Mouse (Mus musculus): ENCODE measurements at regions not wholly inside any gene's neighbourhood (a gene's known extent, or its start where the extent isn't known, plus 50 kb on each side); places are given as distances from the start of the nearest gene placed in this dataset.
"Not testable (repeated sequence)": the region's sequence is repeated elsewhere in the genome, so short reads cannot be mapped to it uniquely, and the experiment has no call there.

DNA sequence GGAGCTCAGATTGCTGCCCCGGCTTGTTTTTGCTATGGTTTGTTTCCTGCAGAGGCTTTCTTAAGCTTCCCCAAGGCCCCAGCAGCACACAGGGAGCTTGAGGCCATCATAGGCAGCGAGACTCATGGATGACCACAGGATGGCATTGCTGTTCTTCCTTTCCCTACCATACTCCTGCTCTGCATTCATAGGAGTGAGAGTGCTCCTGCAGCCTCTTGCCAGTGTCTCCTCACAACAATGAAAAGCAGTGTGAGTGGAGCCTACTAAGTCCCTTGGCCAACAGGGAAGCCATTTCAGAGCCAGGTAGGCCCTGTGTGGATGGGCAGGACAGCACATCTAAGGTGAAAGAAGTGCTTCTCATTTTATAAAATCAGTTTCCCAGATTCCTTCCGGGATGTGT, 391.6 kb upstream of the Stxbp6 start:
- H3K4me1 ChIP-seq (replicated peaks) = no peaks in the 10 kb centered on the region
- H3K9me3 ChIP-seq = no peaks in the 10 kb centered on the region
- no peak overlapping the region for H3K4me2 ChIP-seq (replicated peaks)
- no peaks in the 10 kb centered on the region for H3K36me3 ChIP-seq
- H3K27ac ChIP-seq = no peak overlapping the region
- no peak overlapping the region for H3K4me3 ChIP-seq (replicated peaks)
- WGBS = 66% methylated on average over 3 of the region's 3 CpGs
- ATAC-seq = no peak
- H3K9ac ChIP-seq = no peak overlapping the region
- no peaks in the 10 kb centered on the region for H3K27me3 ChIP-seq (replicated peaks)

- Histone ChIP-seq H3K36me3 (no peaks in the 10 kb centered on the region), H3K9ac (no peak overlapping the region), H3K4me3 (replicated peaks) (no peak overlapping the region), H3K9me3 (no peaks in the 10 kb centered on the region), H3K4me2 (replicated peaks) (no peak overlapping the region), H3K27ac (no peak overlapping the region), H3K4me1 (replicated peaks) (no peaks in the 10 kb centered on the region), H3K27me3 (replicated peaks) (no peaks in the 10 kb centered on the region)
- ATAC-seq = no peak
- WGBS = 72% methylated on average over 2 of the region's 2 CpGs
Measured at GRCm38 (mm10) chr12:45464952-45465351, 390.4 kb upstream of the Stxbp6 start.

DNA sequence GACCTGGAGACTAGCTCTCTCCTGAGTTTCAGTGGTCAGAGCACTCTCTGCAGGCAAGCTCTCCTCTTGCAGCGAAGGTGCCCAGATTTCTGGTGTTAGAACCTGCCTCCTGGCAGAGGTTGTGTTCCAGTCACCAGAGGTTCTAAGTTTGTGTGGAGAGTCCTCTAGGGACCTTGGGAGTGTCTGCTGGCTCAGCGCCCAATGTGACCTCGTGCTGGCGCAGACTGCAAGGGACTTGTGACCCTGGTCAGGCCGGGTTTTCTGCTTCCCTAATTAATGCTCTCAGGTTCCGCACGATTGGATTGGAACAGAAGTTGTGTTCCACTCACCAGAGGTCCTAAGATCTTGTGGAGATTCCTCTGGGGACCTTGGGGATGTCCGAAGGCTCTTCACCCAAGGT, 384.2 kb upstream of the Stxbp6 start:
- H3K9ac ChIP-seq; H3K36me3 ChIP-seq; H3K4me1 ChIP-seq (replicated peaks); H3K27ac ChIP-seq; H3K4me3 ChIP-seq (replicated peaks); H3K4me2 ChIP-seq (replicated peaks); H3K27me3 ChIP-seq (replicated peaks); H3K9me3 ChIP-seq; ATAC-seq: not testable (repeated sequence)
- 86% methylated on average over 8 of the region's 8 CpGs for WGBS

GRCm38 (mm10) chr12:45443512-45444190, 369.1 kb upstream of the Stxbp6 start:
- H3K27me3 ChIP-seq (replicated peaks) = no peaks in the 10 kb centered on the region
- H3K9me3 ChIP-seq = no peaks in the 10 kb centered on the region
- 58% methylated on average over 8 of the region's 8 CpGs for WGBS
- H3K9ac ChIP-seq = no peak overlapping the region
- H3K4me3 ChIP-seq (replicated peaks) = no peak overlapping the region
- H3K4me2 ChIP-seq (replicated peaks) = no peak overlapping the region
- H3K36me3 ChIP-seq = no peaks in the 10 kb centered on the region
- H3K4me1 ChIP-seq (replicated peaks) = no peaks in the 10 kb centered on the region
- no peak overlapping the region for H3K27ac ChIP-seq
- ATAC-seq = no peak; the same call in 1 of the 2 replicates

- H3K9ac ChIP-seq = no peak overlapping the region
- no peak for ATAC-seq
- no peak overlapping the region for H3K27ac ChIP-seq
- no peaks in the 10 kb centered on the region for H3K9me3 ChIP-seq
- no peaks in the 10 kb centered on the region for H3K4me1 ChIP-seq (replicated peaks)
- H3K36me3 ChIP-seq = no peaks in the 10 kb centered on the region
- WGBS = 19% methylated on average over 4 of the region's 4 CpGs
- no peak overlapping the region for H3K4me2 ChIP-seq (replicated peaks)
- no peaks in the 10 kb centered on the region for H3K27me3 ChIP-seq (replicated peaks)
- H3K4me3 ChIP-seq (replicated peaks) = no peak overlapping the region
Measured at GRCm38 (mm10) chr12:45442474-45442873, 368.0 kb upstream of the Stxbp6 start.

GRCm38 (mm10) chr12:45439745-45440144, 365.2 kb upstream of the Stxbp6 start:
- H3K4me3 ChIP-seq (replicated peaks) = no peak overlapping the region
- no peaks in the 10 kb centered on the region for H3K4me1 ChIP-seq (replicated peaks)
- H3K27ac ChIP-seq = no peak overlapping the region
- H3K4me2 ChIP-seq (replicated peaks) = no peak overlapping the region
- H3K9ac ChIP-seq = no peak overlapping the region
- no peaks in the 10 kb centered on the region for H3K9me3 ChIP-seq
- no peaks in the 10 kb centered on the region for H3K27me3 ChIP-seq (replicated peaks)
- no peak for ATAC-seq
- 72% methylated on average over 2 of the region's 2 CpGs for WGBS
- no peaks in the 10 kb centered on the region for H3K36me3 ChIP-seq

DNA sequence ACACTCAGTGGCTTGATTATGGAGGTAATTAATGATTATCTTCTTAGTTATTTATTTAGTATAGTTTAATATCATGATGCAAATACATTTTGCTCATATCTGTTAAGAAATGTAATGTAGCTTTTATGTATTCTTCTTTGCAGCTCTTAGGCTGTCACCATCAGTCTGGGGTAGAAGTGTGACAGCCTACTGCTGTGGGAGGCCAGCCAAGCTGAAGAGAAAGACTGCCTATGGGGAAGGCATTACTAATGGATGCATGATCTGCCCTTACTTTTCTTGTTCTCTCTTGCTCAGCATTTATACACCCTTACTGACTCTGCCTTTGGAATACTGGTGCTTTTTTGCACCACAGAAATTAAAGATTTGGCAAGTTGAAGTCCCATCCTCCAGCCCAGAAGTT, 362.8 kb upstream of the Stxbp6 start:
- no peaks in the 10 kb centered on the region for H3K9me3 ChIP-seq
- H3K4me2 ChIP-seq (replicated peaks) = no peak overlapping the region
- no peaks in the 10 kb centered on the region for H3K4me1 ChIP-seq (replicated peaks)
- H3K27me3 ChIP-seq (replicated peaks) = no peaks in the 10 kb centered on the region
- H3K36me3 ChIP-seq = no peaks in the 10 kb centered on the region
- no peak overlapping the region for H3K4me3 ChIP-seq (replicated peaks)
- ATAC-seq = no peak
- H3K27ac ChIP-seq = no peak overlapping the region
- H3K9ac ChIP-seq = no peak overlapping the region

DNA sequence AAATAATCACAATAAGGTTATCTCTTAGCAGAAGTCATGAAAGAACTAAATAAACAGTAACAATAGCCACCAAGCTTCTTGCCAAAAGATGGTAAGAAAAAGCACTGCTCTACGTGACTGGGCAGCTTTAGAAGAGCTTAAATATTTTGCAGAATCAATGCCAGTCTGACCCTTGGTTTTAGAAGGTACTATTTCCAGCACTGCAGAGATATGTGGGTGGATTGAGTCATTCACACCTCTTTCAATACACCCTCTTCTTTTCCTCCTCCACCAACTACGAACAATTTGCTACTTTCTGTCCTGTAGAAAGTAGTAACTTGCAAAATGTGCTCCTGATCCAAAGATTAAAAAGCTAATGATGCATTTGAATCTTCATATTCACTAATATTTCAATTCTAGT, 324.9 kb upstream of the Stxbp6 start:
- no peak overlapping the region for H3K4me2 ChIP-seq (replicated peaks)
- 60% methylated on average over 2 of the region's 2 CpGs for WGBS
- no peak for ATAC-seq
- H3K36me3 ChIP-seq = no peaks in the 10 kb centered on the region
- H3K27ac ChIP-seq = no peak overlapping the region
- no peak overlapping the region for H3K9ac ChIP-seq
- H3K4me1 ChIP-seq (replicated peaks) = no peaks in the 10 kb centered on the region
- no peak overlapping the region for H3K4me3 ChIP-seq (replicated peaks)
- no peaks in the 10 kb centered on the region for H3K27me3 ChIP-seq (replicated peaks)
- no peaks in the 10 kb centered on the region for H3K9me3 ChIP-seq

DNA sequence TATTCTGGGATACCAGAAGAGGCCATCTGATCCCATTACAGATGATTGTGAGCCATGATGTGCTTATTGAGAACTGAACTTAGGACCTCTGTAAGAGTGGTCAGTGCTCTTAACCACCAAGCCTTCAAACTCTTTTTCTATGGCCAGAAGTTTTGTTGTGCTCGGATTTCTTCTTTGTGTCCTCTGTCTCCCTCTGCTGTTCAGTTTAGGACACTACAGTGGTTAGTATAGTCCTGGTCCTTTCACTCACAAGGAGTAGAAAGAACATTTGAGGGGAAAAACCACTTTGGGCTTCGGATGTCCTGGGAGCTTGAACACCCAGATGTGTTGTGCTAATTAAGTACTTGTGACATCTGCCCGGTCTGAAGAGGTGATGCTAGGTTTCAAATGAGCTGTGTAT, 310.4 kb upstream of the Stxbp6 start:
- no peak overlapping the region for H3K4me3 ChIP-seq (replicated peaks)
- no peaks in the 10 kb centered on the region for H3K9me3 ChIP-seq
- ATAC-seq = no peak
- 67% methylated on average over 3 of the region's 3 CpGs for WGBS
- no peak overlapping the region for H3K4me2 ChIP-seq (replicated peaks)
- no peaks in the 10 kb centered on the region for H3K36me3 ChIP-seq
- no peak overlapping the region for H3K27ac ChIP-seq
- no peak overlapping the region for H3K9ac ChIP-seq
- H3K4me1 ChIP-seq (replicated peaks) = no peaks in the 10 kb centered on the region
- no peaks in the 10 kb centered on the region for H3K27me3 ChIP-seq (replicated peaks)
